Mouse (Mus musculus): ENCODE data around the gene S100a3. TPM values are rescaled to one million over a fixed set of nuclear protein-coding genes. Genes with fewer than 3 reads are reported as not detected.

S100a3 gene
- total RNA-seq (2017) = 0.49 TPM in 1 of 2 replicates, not detected in the other

- no peak for ATAC-seq (replicated peaks; ENCODE audit: low read depth, poor library complexity, severe bottlenecking)
Measured at GRCm38 (mm10) chr3:90560008-90560628, at the start of gene S100a3. TSS of gene S100a3 (plus strand) at chr3:90560578.

GRCm38 (mm10) chr3:90512276-90512675, 48.1 kb upstream of the S100a3 start:
- ATAC-seq (replicated peaks; ENCODE audit: low read depth, poor library complexity, severe bottlenecking) = no peak

- ATAC-seq (replicated peaks; ENCODE audit: low read depth, poor library complexity, severe bottlenecking) = no peak
Measured at GRCm38 (mm10) chr3:90512948-90513642, 47.3 kb upstream of the S100a3 start.

GRCm38 (mm10) chr3:90513796-90514590, 46.4 kb upstream of the S100a3 start, which contains the start of the genes S100a1 and S100a13:
TSS of gene S100a1 (minus strand) at chr3:90514392.
TSS of gene S100a13 (plus strand) at chr3:90514435.
- ATAC-seq (replicated peaks; ENCODE audit: low read depth, poor library complexity, severe bottlenecking) = peak; percentile 71

- ATAC-seq (replicated peaks; ENCODE audit: low read depth, poor library complexity, severe bottlenecking) = peak; percentile 80
Measured at GRCm38 (mm10) chr3:90514691-90515090, 45.7 kb upstream of the S100a3 start.

- no peak for ATAC-seq (replicated peaks; ENCODE audit: low read depth, poor library complexity, severe bottlenecking)
Measured at GRCm38 (mm10) chr3:90515242-90515641, 45.1 kb upstream of the S100a3 start.

- no peak for ATAC-seq (replicated peaks; ENCODE audit: low read depth, poor library complexity, severe bottlenecking)
Measured at GRCm38 (mm10) chr3:90515789-90516188, 44.6 kb upstream of the S100a3 start.

GRCm38 (mm10) chr3:90517711-90518110, 42.7 kb upstream of the S100a3 start:
- no peak for ATAC-seq (replicated peaks; ENCODE audit: low read depth, poor library complexity, severe bottlenecking)

- ATAC-seq (replicated peaks; ENCODE audit: low read depth, poor library complexity, severe bottlenecking) = peak; percentile 98
Measured at GRCm38 (mm10) chr3:90525421-90525820, 35.0 kb upstream of the S100a3 start.

GRCm38 (mm10) chr3:90526076-90526475, 34.3 kb upstream of the S100a3 start:
- ATAC-seq (replicated peaks; ENCODE audit: low read depth, poor library complexity, severe bottlenecking) = no peak

GRCm38 (mm10) chr3:90526580-90526979, 33.8 kb upstream of the S100a3 start, which contains the start of gene S100a14:
TSS of gene S100a14 (plus strand) at chr3:90526856.
- ATAC-seq (replicated peaks; ENCODE audit: low read depth, poor library complexity, severe bottlenecking) = no peak

GRCm38 (mm10) chr3:90527291-90527873, 33.0 kb upstream of the S100a3 start:
- ATAC-seq (replicated peaks; ENCODE audit: low read depth, poor library complexity, severe bottlenecking) = no peak

- ATAC-seq (replicated peaks; ENCODE audit: low read depth, poor library complexity, severe bottlenecking) = no peak
Measured at GRCm38 (mm10) chr3:90531713-90532112, 28.7 kb upstream of the S100a3 start.

GRCm38 (mm10) chr3:90535446-90535845, 24.9 kb upstream of the S100a3 start:
- no peak for ATAC-seq (replicated peaks; ENCODE audit: low read depth, poor library complexity, severe bottlenecking)

GRCm38 (mm10) chr3:90537141-90537904, 23.1 kb upstream of the S100a3 start, which contains the start of gene S100a16:
TSS of gene S100a16 (plus strand) at chr3:90537254.
- no peak for ATAC-seq (replicated peaks; ENCODE audit: low read depth, poor library complexity, severe bottlenecking)

GRCm38 (mm10) chr3:90537905-90538296, 22.5 kb upstream of the S100a3 start:
- ATAC-seq (replicated peaks; ENCODE audit: low read depth, poor library complexity, severe bottlenecking) = no peak

GRCm38 (mm10) chr3:90540904-90541303, 19.5 kb upstream of the S100a3 start:
- ATAC-seq (replicated peaks; ENCODE audit: low read depth, poor library complexity, severe bottlenecking) = no peak

- ATAC-seq (replicated peaks; ENCODE audit: low read depth, poor library complexity, severe bottlenecking) = no peak
Measured at GRCm38 (mm10) chr3:90549676-90550420, 10.5 kb upstream of the S100a3 start.

- no peak for ATAC-seq (replicated peaks; ENCODE audit: low read depth, poor library complexity, severe bottlenecking)
Measured at GRCm38 (mm10) chr3:90550421-90550790, 10.0 kb upstream of the S100a3 start.

All from common myeloid progenitor, adult 5-6 weeks (primary cell).